Comparison of ENCODE assay signal across 13 mouse cellular contexts in genomic region chr9:112490963-112491362, GRCm38 (mm10).
DNase-seq lines count a peak whose midpoint lies in the region; ATAC-seq and TF ChIP-seq lines count a peak whose summit lies in the region.
"Had no signal": no experiment of that assay in that cellular context is flagged by ENCODE, and none has a peak within 500 bp of the region (broad histone marks: within the 10 kb centered on the region; RNA-seq: fewer than 3 reads in every experiment).

No protein-coding gene starts in this region.

- no peak for TF ChIP-seq CTCF in kidney, adult 2 months (conservative IDR thresholded peaks at IDR 0.05; ENCODE audit: insufficient read depth, insufficient read length, low read depth, low read length)

- H3K4me3 ChIP-seq in forebrain, embryonic 13.5 days = no peak overlapping the region
- H3K4me3 ChIP-seq in forebrain, embryonic 12.5 days (replicated peaks) = no peak overlapping the region
- H3K4me3 ChIP-seq in kidney, adult 2 months (ENCODE audit: insufficient read depth, low read depth, low read length) = no peak overlapping the region
- H3K4me3 ChIP-seq: limb, embryonic 13.5 days; stomach, embryonic 15.5 days had no signal

- WGBS in forebrain, embryonic 13.5 days = 59% methylated on average over 1 of the region's 1 CpGs
- 70% methylated on average over 1 of the region's 1 CpGs for WGBS in forebrain, embryonic 12.5 days
- 74% methylated on average over 1 of the region's 1 CpGs for WGBS in kidney, adult 2 months

- no peaks in the 10 kb centered on the region for H3K4me1 ChIP-seq in forebrain, embryonic 13.5 days
- no peaks in the 10 kb centered on the region for H3K4me1 ChIP-seq in forebrain, embryonic 12.5 days
- no peaks in the 10 kb centered on the region for H3K4me1 ChIP-seq in kidney, adult 2 months (ENCODE audit: control insufficient read depth, insufficient read depth, low read length)
- H3K4me1 ChIP-seq: limb, embryonic 13.5 days; stomach, embryonic 15.5 days had no signal

- peak; percentile 77; the same call in 1 of the 2 replicates for ATAC-seq in forebrain, embryonic 13.5 days
- no peak for ATAC-seq in forebrain, embryonic 12.5 days (ENCODE audit: low FRiP score)
- no peak for ATAC-seq in CD4-positive, CD25-positive, alpha-beta regulatory T cell, adult 4 months
- no peak for ATAC-seq in erythroid progenitor cell, adult 5-6 weeks (replicated peaks; ENCODE audit: low FRiP score, poor library complexity, severe bottlenecking)

- H3K4me2 ChIP-seq in forebrain, embryonic 13.5 days = no peak overlapping the region
- H3K4me2 ChIP-seq in forebrain, embryonic 12.5 days = no peak overlapping the region
- H3K4me2 ChIP-seq: limb, embryonic 13.5 days; stomach, embryonic 15.5 days had no signal

- peak; percentile 7 for DNase-seq in kidney, adult 2 months
- DNase-seq in kidney, postnatal 14 days = no peak
- peak; percentile 6 for DNase-seq in right cerebral cortex, postnatal 14 days
- DNase-seq in right cerebral cortex, adult 18-20 months = no peak
- DNase-seq: B cell, adult 2 months; kidney, postnatal 25 days; lung, postnatal 14 days had no signal

- no peak for TF ChIP-seq POLR2A in kidney, adult 2 months (IDR thresholded peaks at IDR 0.05; ENCODE audit: low read depth, low read length)

- no peaks in the 10 kb centered on the region for H3K36me3 ChIP-seq in forebrain, embryonic 13.5 days (ENCODE audit: poor library complexity, severe bottlenecking)
- H3K36me3 ChIP-seq in forebrain, embryonic 12.5 days (replicated peaks) = no peaks in the 10 kb centered on the region
- H3K36me3 ChIP-seq in kidney, adult 2 months (ENCODE audit: control insufficient read depth, insufficient read depth, low read length) = no peaks in the 10 kb centered on the region
- H3K36me3 ChIP-seq: limb, embryonic 13.5 days; stomach, embryonic 15.5 days had no signal

- H3K27me3 ChIP-seq in forebrain, embryonic 13.5 days = no peaks in the 10 kb centered on the region
- H3K27me3 ChIP-seq in forebrain, embryonic 12.5 days = no peaks in the 10 kb centered on the region
- H3K27me3 ChIP-seq in kidney, adult 2 months (replicated peaks; ENCODE audit: control insufficient read depth, insufficient read depth, low read length) = no peaks in the 10 kb centered on the region
- H3K27me3 ChIP-seq: limb, embryonic 13.5 days; stomach, embryonic 15.5 days had no signal

- no peaks in the 10 kb centered on the region for H3K9me3 ChIP-seq in forebrain, embryonic 13.5 days (replicated peaks)
- no peaks in the 10 kb centered on the region for H3K9me3 ChIP-seq in forebrain, embryonic 12.5 days
- H3K9me3 ChIP-seq: limb, embryonic 13.5 days; stomach, embryonic 15.5 days had no signal

- no peak overlapping the region for H3K27ac ChIP-seq in forebrain, embryonic 13.5 days
- H3K27ac ChIP-seq in forebrain, embryonic 12.5 days = no peak overlapping the region
- no peak overlapping the region for H3K27ac ChIP-seq in kidney, adult 2 months (ENCODE audit: insufficient read depth, low read depth, low read length)
- H3K27ac ChIP-seq: limb, embryonic 13.5 days; stomach, embryonic 15.5 days had no signal

- H3K9ac ChIP-seq in forebrain, embryonic 13.5 days = no peak overlapping the region
- H3K9ac ChIP-seq in forebrain, embryonic 12.5 days = no peak overlapping the region
- H3K9ac ChIP-seq: limb, embryonic 13.5 days; stomach, embryonic 15.5 days had no signal

Comparison
In these comparisons a context has a peak if more than half of its experiments do, and no peak if none do; other contexts are left out.
1. DNase-seq: peak in kidney, adult 2 months (single experiment) and right cerebral cortex, postnatal 14 days (single experiment); none in kidney, postnatal 14 days (single experiment) and right cerebral cortex, adult 18-20 months (single experiment).